Mouse (Mus musculus): ENCODE results near the gene Rab27a. TPM values are rescaled to one million over a fixed set of nuclear protein-coding genes. Genes with fewer than 3 reads are reported as not detected.

Gene Rab27a
- polyA plus RNA-seq, 1 experiment = 21.1 TPM

- Histone ChIP-seq H3K4me3 (ENCODE audit: control insufficient read depth, insufficient read depth, low read length) (peak within 1 kb of the TSS; percentile 71), H3K27ac (ENCODE audit: control insufficient read depth, insufficient read depth, low read length) (no peak within 1 kb of the TSS; the same call in 1 of the 2 replicates), H3K4me1 (replicated peaks; ENCODE audit: control insufficient read depth, insufficient read depth, low read length) (peaks cover 6% of the 10 kb centered on the region; the same call in 1 of the 2 replicates), H3K36me3 (ENCODE audit: control insufficient read depth, insufficient read depth, low read length) (no peaks in the 10 kb centered on the region), H3K27me3 (ENCODE audit: control insufficient read depth, insufficient read depth, low read length) (no peaks in the 10 kb centered on the region)
- 26% methylated on average over 6 of the region's 6 CpGs for WGBS
- peak; percentile 3 for DNase-seq
- TF ChIP-seq CTCF (IDR thresholded peaks at IDR 0.05; ENCODE audit: borderline replicate concordance, control insufficient read depth, extremely low read depth, insufficient read depth, low read length, poor library complexity) (no peak), POLR2A (IDR thresholded peaks at IDR 0.05; ENCODE audit: control insufficient read depth, extremely low read depth, insufficient read depth, low read length, poor library complexity) (no peak)
These were observed 4.6 kb upstream of the Rab27a start, which contains the start of gene Pigb for GRCm38 (mm10) chr9:73040080-73040479. TSS of gene Pigb (minus strand) at chr9:73040378.

- Histone ChIP-seq H3K4me1 (replicated peaks; ENCODE audit: control insufficient read depth, insufficient read depth, low read length) (peaks cover 15% of the 10 kb centered on the region), H3K36me3 (ENCODE audit: control insufficient read depth, insufficient read depth, low read length) (no peaks in the 10 kb centered on the region), H3K4me3 (ENCODE audit: control insufficient read depth, insufficient read depth, low read length) (peak overlapping the region; percentile 89), H3K27me3 (ENCODE audit: control insufficient read depth, insufficient read depth, low read length) (no peaks in the 10 kb centered on the region), H3K27ac (ENCODE audit: control insufficient read depth, insufficient read depth, low read length) (peak overlapping the region; percentile 46)
- DNase-seq = peak; percentile 22
- TF ChIP-seq POLR2A (IDR thresholded peaks at IDR 0.05; ENCODE audit: control insufficient read depth, extremely low read depth, insufficient read depth, low read length, poor library complexity) (no peak), CTCF (IDR thresholded peaks at IDR 0.05; ENCODE audit: borderline replicate concordance, control insufficient read depth, extremely low read depth, insufficient read depth, low read length, poor library complexity) (no peak)
- under 1% methylated on average over 7 of the region's 7 CpGs for WGBS
These were observed 550 bp downstream of the Rab27a start for GRCm38 (mm10) chr9:73045204-73045603.

GRCm38 (mm10) chr9:73045711-73046110 lies 1.1 kb downstream of the Rab27a start:
- H3K4me1 ChIP-seq (replicated peaks; ENCODE audit: control insufficient read depth, insufficient read depth, low read length) = peaks cover 13% of the 10 kb centered on the region
- TF ChIP-seq POLR2A (IDR thresholded peaks at IDR 0.05; ENCODE audit: control insufficient read depth, extremely low read depth, insufficient read depth, low read length, poor library complexity) = no peak
- no peak for TF ChIP-seq CTCF (IDR thresholded peaks at IDR 0.05; ENCODE audit: borderline replicate concordance, control insufficient read depth, extremely low read depth, insufficient read depth, low read length, poor library complexity)
- 14% methylated on average over 10 of the region's 10 CpGs for WGBS
- H3K27me3 ChIP-seq (ENCODE audit: control insufficient read depth, insufficient read depth, low read length) = no peaks in the 10 kb centered on the region
- no peak overlapping the region; the same call in 1 of the 2 replicates for H3K27ac ChIP-seq (ENCODE audit: control insufficient read depth, insufficient read depth, low read length)
- no peak for DNase-seq
- peak overlapping the region; percentile 89 for H3K4me3 ChIP-seq (ENCODE audit: control insufficient read depth, insufficient read depth, low read length)
- H3K36me3 ChIP-seq (ENCODE audit: control insufficient read depth, insufficient read depth, low read length) = no peaks in the 10 kb centered on the region

- Histone ChIP-seq H3K27ac (ENCODE audit: control insufficient read depth, insufficient read depth, low read length) (no peak overlapping the region), H3K4me3 (ENCODE audit: control insufficient read depth, insufficient read depth, low read length) (no peak overlapping the region), H3K27me3 (ENCODE audit: control insufficient read depth, insufficient read depth, low read length) (no peaks in the 10 kb centered on the region), H3K36me3 (ENCODE audit: control insufficient read depth, insufficient read depth, low read length) (no peaks in the 10 kb centered on the region), H3K4me1 (replicated peaks; ENCODE audit: control insufficient read depth, insufficient read depth, low read length) (peaks cover 13% of the 10 kb centered on the region)
- no peak for TF ChIP-seq POLR2A (IDR thresholded peaks at IDR 0.05; ENCODE audit: control insufficient read depth, extremely low read depth, insufficient read depth, low read length, poor library complexity)
- no peak for TF ChIP-seq CTCF (IDR thresholded peaks at IDR 0.05; ENCODE audit: borderline replicate concordance, control insufficient read depth, extremely low read depth, insufficient read depth, low read length, poor library complexity)
- DNase-seq = no peak
- WGBS = 88% methylated on average over 2 of the region's 2 CpGs
These were observed 3.3 kb downstream of the Rab27a start for GRCm38 (mm10) chr9:73047906-73048305.

- no peak for TF ChIP-seq CTCF (IDR thresholded peaks at IDR 0.05; ENCODE audit: borderline replicate concordance, control insufficient read depth, extremely low read depth, insufficient read depth, low read length, poor library complexity)
- no peak for TF ChIP-seq POLR2A (IDR thresholded peaks at IDR 0.05; ENCODE audit: control insufficient read depth, extremely low read depth, insufficient read depth, low read length, poor library complexity)
- no peaks in the 10 kb centered on the region for H3K36me3 ChIP-seq (ENCODE audit: control insufficient read depth, insufficient read depth, low read length)
- H3K27ac ChIP-seq (ENCODE audit: control insufficient read depth, insufficient read depth, low read length) = no peak overlapping the region
- no peak overlapping the region for H3K4me3 ChIP-seq (ENCODE audit: control insufficient read depth, insufficient read depth, low read length)
- 79% methylated on average over 4 of the region's 4 CpGs for WGBS
- no peak for DNase-seq
- H3K4me1 ChIP-seq (replicated peaks; ENCODE audit: control insufficient read depth, insufficient read depth, low read length) = peaks cover 13% of the 10 kb centered on the region
- no peaks in the 10 kb centered on the region for H3K27me3 ChIP-seq (ENCODE audit: control insufficient read depth, insufficient read depth, low read length)
These were observed 4.3 kb downstream of the Rab27a start for GRCm38 (mm10) chr9:73048927-73049326.

- H3K4me3 ChIP-seq (ENCODE audit: control insufficient read depth, insufficient read depth, low read length) = no peak overlapping the region
- no peak for DNase-seq
- no peaks in the 10 kb centered on the region for H3K27me3 ChIP-seq (ENCODE audit: control insufficient read depth, insufficient read depth, low read length)
- no peaks in the 10 kb centered on the region for H3K36me3 ChIP-seq (ENCODE audit: control insufficient read depth, insufficient read depth, low read length)
- 93% methylated on average over 5 of the region's 5 CpGs for WGBS
- H3K27ac ChIP-seq (ENCODE audit: control insufficient read depth, insufficient read depth, low read length) = no peak overlapping the region
- peaks cover 13% of the 10 kb centered on the region for H3K4me1 ChIP-seq (replicated peaks; ENCODE audit: control insufficient read depth, insufficient read depth, low read length)
- TF ChIP-seq CTCF (IDR thresholded peaks at IDR 0.05; ENCODE audit: borderline replicate concordance, control insufficient read depth, extremely low read depth, insufficient read depth, low read length, poor library complexity) = no peak
- no peak for TF ChIP-seq POLR2A (IDR thresholded peaks at IDR 0.05; ENCODE audit: control insufficient read depth, extremely low read depth, insufficient read depth, low read length, poor library complexity)
These were observed 5.2 kb downstream of the Rab27a start for GRCm38 (mm10) chr9:73049833-73050232.

GRCm38 (mm10) chr9:73050606-73051005 lies 6.0 kb downstream of the Rab27a start:
- H3K4me1 ChIP-seq (replicated peaks; ENCODE audit: control insufficient read depth, insufficient read depth, low read length) = peaks cover 17% of the 10 kb centered on the region
- 70% methylated on average over 8 of the region's 8 CpGs for WGBS
- DNase-seq = no peak

More at GRCm38 (mm10) chr9:73050606-73051005, 6.0 kb downstream of the Rab27a start:
- Histone ChIP-seq H3K27me3 (ENCODE audit: control insufficient read depth, insufficient read depth, low read length) (no peaks in the 10 kb centered on the region), H3K4me3 (ENCODE audit: control insufficient read depth, insufficient read depth, low read length) (no peak overlapping the region), H3K36me3 (ENCODE audit: control insufficient read depth, insufficient read depth, low read length) (no peaks in the 10 kb centered on the region), H3K27ac (ENCODE audit: control insufficient read depth, insufficient read depth, low read length) (no peak overlapping the region)
- TF ChIP-seq POLR2A (IDR thresholded peaks at IDR 0.05; ENCODE audit: control insufficient read depth, extremely low read depth, insufficient read depth, low read length, poor library complexity) (no peak), CTCF (IDR thresholded peaks at IDR 0.05; ENCODE audit: borderline replicate concordance, control insufficient read depth, extremely low read depth, insufficient read depth, low read length, poor library complexity) (no peak)
